Mouse (Mus musculus) liver, adult 2 months (tissue): ENCODE data around the gene Spata13. TPM values are rescaled to one million over a fixed set of nuclear protein-coding genes. Genes with fewer than 3 reads are reported as not detected.

Experiments
- DNase-seq: peaks from one replicate; pipeline ENCODE4 v3.0.0-alpha.2; 2011; ENCODE audit warnings: low read depth, low spot score; ENCODE audit errors: extremely low read depth
- H3K27ac ChIP-seq: fragments of 200-500 bp; replicated peaks from 2 replicates; pipeline ENCODE4 v1.5.1; 2012; ENCODE audit warnings: low read depth, mild to moderate bottlenecking, control low read depth, inconsistent platforms, low read length; ENCODE audit not compliant: insufficient read depth
- H3K27me3 ChIP-seq: fragments of 200-500 bp; 2 replicates; pipeline ENCODE4 v1.6.1; 2012; ENCODE audit warnings: mild to moderate bottlenecking, moderate library complexity, low read length, inconsistent platforms; ENCODE audit not compliant: control insufficient read depth, insufficient read depth
- H3K36me3 ChIP-seq: fragments of 200-500 bp; 2 replicates; pipeline ENCODE4 v1.6.1; 2012; ENCODE audit warnings: low read length, inconsistent platforms; ENCODE audit not compliant: control insufficient read depth, insufficient read depth
- H3K4me1 ChIP-seq: fragments of 200-500 bp; 2 replicates; pipeline ENCODE4 v1.6.1; 2011; ENCODE audit warnings: low read length; ENCODE audit not compliant: control insufficient read depth, insufficient read depth
- H3K4me3 ChIP-seq: fragments of 200-500 bp; 2 replicates; pipeline ENCODE4 v1.5.1; 2011; ENCODE audit warnings: low read depth, mild to moderate bottlenecking, control low read depth, low read length, moderate library complexity; ENCODE audit not compliant: insufficient read depth
- H3K79me2 ChIP-seq: fragments of 200-500 bp; 2 replicates; pipeline ENCODE4 v1.6.1; 2012; ENCODE audit warnings: inconsistent platforms, mild to moderate bottlenecking, low read length, moderate library complexity; ENCODE audit not compliant: control insufficient read depth, insufficient read depth
- H3K9ac ChIP-seq: fragments of 200-500 bp; 2 replicates; pipeline ENCODE4 v1.6.1; 2012; ENCODE audit warnings: low read depth, mild to moderate bottlenecking, control low read depth, inconsistent platforms, low read length
- CTCF ChIP-seq: fragments of 200-500 bp; IDR thresholded peaks from 2 replicates; pipeline ENCODE4 v1.5.1; 2011; ENCODE audit warnings: low read depth, low read length, control low read depth
- POLR2A ChIP-seq: fragments of 200-500 bp; IDR thresholded peaks from 2 replicates; pipeline ENCODE4 v1.6.1; 2011; ENCODE audit warnings: low read length, control low read depth; ENCODE audit not compliant: insufficient read depth; ENCODE audit errors: extremely low read depth
- WGBS: fragments of 180-500 bp; shearing (Covaris S2); methylation state at CpG from one replicate; pipeline ENCODE4 v1.1.7; 2018; 5-methylcytosine and 5-hydroxymethylcytosine counted together
- polyA plus RNA-seq: library from polyadenylated mRNA; depleted of rRNA; stranded (reverse); fragments of >200 nt; gene quantifications from 2 replicates; pipeline ENCODE4 v1.2.3, GENCODE M21; 2012
- total RNA-seq: library from RNA; depleted of rRNA; stranded (reverse); fragments of >200 nt; gene quantifications from 2 replicates; pipeline ENCODE4 v1.2.3, GENCODE M21; 2014

The Spata13 gene
- total and polyA plus RNA-seq, 2 experiments = 11.9 to 20.6 TPM

- H3K27me3 ChIP-seq = no peaks in the 10 kb centered on the region
- no peak for TF ChIP-seq POLR2A
- TF ChIP-seq CTCF = no peak
- H3K9ac ChIP-seq = no peak overlapping the region
- peaks cover 2% of the 10 kb centered on the region; the same call in 1 of the 2 replicates for H3K36me3 ChIP-seq
- no peak overlapping the region for H3K4me3 ChIP-seq
- no peak overlapping the region for H3K27ac ChIP-seq
- H3K4me1 ChIP-seq = peaks cover 9% of the 10 kb centered on the region
- WGBS = 48% methylated on average over 5 of the region's 5 CpGs
- DNase-seq = no peak
- peaks cover 19% of the 10 kb centered on the region; the same call in 1 of the 2 replicates for H3K79me2 ChIP-seq
These were observed 56.0 kb downstream of the Spata13 start for GRCm38 (mm10) chr14:60689768-60690167.

GRCm38 (mm10) chr14:60690631-60691030 is 56.8 kb downstream of the Spata13 start:
- Histone ChIP-seq H3K9ac (no peak overlapping the region), H3K27ac (no peak overlapping the region), H3K4me1 (peaks cover 9% of the 10 kb centered on the region), H3K36me3 (peaks cover 2% of the 10 kb centered on the region; the same call in 1 of the 2 replicates), H3K4me3 (no peak overlapping the region), H3K79me2 (peaks cover 19% of the 10 kb centered on the region; the same call in 1 of the 2 replicates), H3K27me3 (no peaks in the 10 kb centered on the region)
- no peak for TF ChIP-seq POLR2A
- TF ChIP-seq CTCF = no peak
- 97% methylated on average over 7 of the region's 7 CpGs for WGBS
- DNase-seq = no peak

- Histone ChIP-seq H3K27me3 (no peaks in the 10 kb centered on the region), H3K36me3 (peaks cover 7% of the 10 kb centered on the region; the same call in 1 of the 2 replicates), H3K9ac (no peak overlapping the region), H3K79me2 (peaks cover 32% of the 10 kb centered on the region; the same call in 1 of the 2 replicates), H3K27ac (no peak overlapping the region), H3K4me3 (no peak overlapping the region), H3K4me1 (no peaks in the 10 kb centered on the region)
- no peak for DNase-seq
- TF ChIP-seq CTCF (no peak), POLR2A (no peak)
- WGBS = 74% methylated on average over 11 of the region's 11 CpGs
These were observed 59.3 kb downstream of the Spata13 start for GRCm38 (mm10) chr14:60693122-60693536.

- no peaks in the 10 kb centered on the region for H3K4me1 ChIP-seq
- H3K27ac ChIP-seq = no peak overlapping the region
- peaks cover 7% of the 10 kb centered on the region; the same call in 1 of the 2 replicates for H3K36me3 ChIP-seq
- no peaks in the 10 kb centered on the region for H3K27me3 ChIP-seq
- H3K79me2 ChIP-seq = peaks cover 32% of the 10 kb centered on the region; the same call in 1 of the 2 replicates
- no peak overlapping the region for H3K9ac ChIP-seq
- TF ChIP-seq POLR2A (no peak), CTCF (no peak)
- DNase-seq = peak; percentile 36
- no peak overlapping the region for H3K4me3 ChIP-seq
- 50% methylated on average over 5 of the region's 5 CpGs for WGBS
These were observed 59.9 kb downstream of the Spata13 start for GRCm38 (mm10) chr14:60693666-60694065.

- Histone ChIP-seq H3K9ac (no peak overlapping the region), H3K4me3 (no peak overlapping the region), H3K79me2 (peaks cover 26% of the 10 kb centered on the region; the same call in 1 of the 2 replicates), H3K27me3 (no peaks in the 10 kb centered on the region), H3K36me3 (peaks cover 7% of the 10 kb centered on the region; the same call in 1 of the 2 replicates), H3K4me1 (no peaks in the 10 kb centered on the region), H3K27ac (no peak overlapping the region)
- TF ChIP-seq POLR2A (no peak), CTCF (peak; percentile 49)
- WGBS = 76% methylated on average over 14 of the region's 14 CpGs
- peak; percentile 16 for DNase-seq
These were observed 60.6 kb downstream of the Spata13 start for GRCm38 (mm10) chr14:60694215-60694997.

- H3K4me3 ChIP-seq = no peak overlapping the region
- peaks cover 3% of the 10 kb centered on the region for H3K4me1 ChIP-seq
- no peak overlapping the region for H3K27ac ChIP-seq
- peaks cover 18% of the 10 kb centered on the region; the same call in 1 of the 2 replicates for H3K79me2 ChIP-seq
- no peaks in the 10 kb centered on the region for H3K27me3 ChIP-seq
- H3K9ac ChIP-seq = no peak overlapping the region
- TF ChIP-seq POLR2A (no peak), CTCF (no peak)
- no peak for DNase-seq
- WGBS = 71% methylated on average over 8 of the region's 8 CpGs
- H3K36me3 ChIP-seq = peaks cover 7% of the 10 kb centered on the region; the same call in 1 of the 2 replicates
These were observed 63.5 kb downstream of the Spata13 start for GRCm38 (mm10) chr14:60697351-60697750.
